Mouse (Mus musculus): ENCODE measurements around the gene Bnc2. TPM values are rescaled to one million over a fixed set of nuclear protein-coding genes. Genes with fewer than 3 reads are reported as not detected.

Bnc2 gene
- polyA plus RNA-seq, 1 experiment from 2014 or later: 22.9 TPM

DNA sequence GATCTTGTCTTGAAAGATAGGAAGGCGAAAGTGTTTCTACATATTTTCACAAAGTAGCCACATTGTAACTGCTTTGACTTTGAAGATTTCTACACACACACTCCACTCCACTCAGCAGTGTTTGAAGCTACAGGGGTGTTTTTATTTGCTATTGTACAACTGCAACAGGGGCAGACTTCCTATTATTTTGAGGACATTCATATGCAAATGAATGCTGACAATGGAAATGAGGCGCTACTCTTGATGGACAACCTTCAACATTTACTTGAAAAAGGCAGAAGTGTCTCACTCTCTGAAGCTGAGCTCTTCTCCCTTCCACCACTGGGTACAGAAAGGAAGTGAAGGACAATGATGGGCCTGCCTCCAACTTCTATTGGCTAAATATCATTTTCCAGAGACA is 146.7 kb downstream of the Bnc2 start:
- Histone ChIP-seq H3K9me3 (no peaks in the 10 kb centered on the region), H3K27me3 (no peaks in the 10 kb centered on the region), H3K4me1 (replicated peaks) (peaks cover 35% of the 10 kb centered on the region), H3K9ac (no peak overlapping the region), H3K4me2 (no peak overlapping the region), H3K36me3 (no peaks in the 10 kb centered on the region), H3K4me3 (no peak overlapping the region), H3K27ac (replicated peaks) (no peak overlapping the region)
- ATAC-seq (ENCODE audit: low read depth): no peak
- 13% methylated on average over 2 of the region's 2 CpGs for WGBS

GRCm38 (mm10) chr4:84527066-84527933 is 147.8 kb downstream of the Bnc2 start:
- ATAC-seq (ENCODE audit: low read depth): peak; percentile 50; the same call in 1 of the 2 replicates
- no peaks in the 10 kb centered on the region for H3K9me3 ChIP-seq
- H3K4me2 ChIP-seq: peak overlapping the region; percentile 16; the same call in 1 of the 2 replicates
- peaks cover 44% of the 10 kb centered on the region for H3K4me1 ChIP-seq (replicated peaks)
- no peak overlapping the region for H3K27ac ChIP-seq (replicated peaks)
- H3K9ac ChIP-seq: no peak overlapping the region
- WGBS: 2% methylated on average over 15 of the region's 15 CpGs
- H3K36me3 ChIP-seq: no peaks in the 10 kb centered on the region
- no peaks in the 10 kb centered on the region for H3K27me3 ChIP-seq
- H3K4me3 ChIP-seq: no peak overlapping the region

GRCm38 (mm10) chr4:84523651-84524221 is 151.3 kb downstream of the Bnc2 start:
- Histone ChIP-seq H3K4me1 (replicated peaks) (peaks cover 35% of the 10 kb centered on the region), H3K27me3 (no peaks in the 10 kb centered on the region), H3K9me3 (no peaks in the 10 kb centered on the region), H3K36me3 (no peaks in the 10 kb centered on the region), H3K4me2 (no peak overlapping the region), H3K4me3 (no peak overlapping the region), H3K9ac (0 out of 2 replicates have a peak overlapping the region, but pooled peaks have one; percentile 38), H3K27ac (replicated peaks) (peak overlapping the region; percentile 38; the same call in 1 of the 2 replicates)
- 14% methylated on average over 4 of the region's 4 CpGs for WGBS
- ATAC-seq (ENCODE audit: low read depth): no peak

DNA sequence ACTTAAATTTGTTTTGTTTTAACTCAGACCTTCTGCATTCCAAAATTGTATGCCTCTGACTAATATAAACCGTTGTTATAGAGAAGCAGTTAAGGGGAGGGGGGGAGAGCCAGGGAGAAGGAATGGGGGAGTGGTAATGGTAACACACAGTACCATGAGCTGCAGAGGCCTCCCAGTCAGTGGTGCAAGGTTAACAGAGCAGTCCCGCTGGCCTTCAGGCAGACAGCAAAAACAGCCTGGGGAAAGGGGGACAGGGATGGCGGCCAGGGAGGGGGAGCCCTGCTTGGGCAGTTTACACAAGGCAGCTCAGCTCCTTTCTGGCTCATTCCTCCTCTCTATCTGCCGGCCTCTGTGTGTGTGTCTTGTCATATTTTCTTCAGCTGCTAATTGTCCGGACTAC is 151.9 kb downstream of the Bnc2 start:
- H3K27me3 ChIP-seq: no peaks in the 10 kb centered on the region
- H3K27ac ChIP-seq (replicated peaks): peak overlapping the region; percentile 38; the same call in 1 of the 2 replicates
- no peaks in the 10 kb centered on the region for H3K36me3 ChIP-seq
- no peak overlapping the region for H3K4me2 ChIP-seq
- H3K4me1 ChIP-seq (replicated peaks): peaks cover 32% of the 10 kb centered on the region
- 0 out of 2 replicates have a peak overlapping the region, but pooled peaks have one; percentile 38 for H3K9ac ChIP-seq
- no peak overlapping the region for H3K4me3 ChIP-seq
- ATAC-seq (ENCODE audit: low read depth): no peak
- 13% methylated on average over 5 of the region's 5 CpGs for WGBS
- H3K9me3 ChIP-seq: no peaks in the 10 kb centered on the region

GRCm38 (mm10) chr4:84521562-84521961 is 153.5 kb downstream of the Bnc2 start:
- Histone ChIP-seq H3K9me3 (no peaks in the 10 kb centered on the region), H3K27ac (replicated peaks) (no peak overlapping the region), H3K27me3 (no peaks in the 10 kb centered on the region), H3K4me1 (replicated peaks) (peaks cover 17% of the 10 kb centered on the region), H3K4me2 (no peak overlapping the region), H3K4me3 (no peak overlapping the region), H3K36me3 (no peaks in the 10 kb centered on the region), H3K9ac (no peak overlapping the region)
- 83% methylated on average over 5 of the region's 5 CpGs for WGBS
- no peak for ATAC-seq (ENCODE audit: low read depth)

GRCm38 (mm10) chr4:84510466-84510865 is 164.6 kb downstream of the Bnc2 start:
- 83% methylated on average over 1 of the region's 1 CpGs for WGBS
- ATAC-seq (ENCODE audit: low read depth): no peak
- H3K4me3 ChIP-seq: no peak overlapping the region

GRCm38 (mm10) chr4:84507551-84507950 is 167.5 kb downstream of the Bnc2 start:
- Histone ChIP-seq H3K9ac (no peak overlapping the region), H3K4me2 (no peak overlapping the region), H3K27ac (replicated peaks) (no peak overlapping the region), H3K4me1 (replicated peaks) (peaks cover 21% of the 10 kb centered on the region), H3K9me3 (no peaks in the 10 kb centered on the region), H3K27me3 (no peaks in the 10 kb centered on the region), H3K36me3 (no peaks in the 10 kb centered on the region), H3K4me3 (no peak overlapping the region)
- WGBS: 97% methylated on average over 3 of the region's 3 CpGs
- ATAC-seq (ENCODE audit: low read depth): no peak

More at GRCm38 (mm10) chr4:84510466-84510865, 164.6 kb downstream of the Bnc2 start:
- no peaks in the 10 kb centered on the region for H3K9me3 ChIP-seq
- H3K27me3 ChIP-seq: no peaks in the 10 kb centered on the region
- no peak overlapping the region for H3K9ac ChIP-seq
- no peaks in the 10 kb centered on the region for H3K36me3 ChIP-seq
- no peak overlapping the region for H3K4me2 ChIP-seq
- no peak overlapping the region for H3K27ac ChIP-seq (replicated peaks)
- H3K4me1 ChIP-seq (replicated peaks): 0 out of 2 replicates have a peak, but pooled peaks cover 8% of the 10 kb centered on the region

- H3K9ac ChIP-seq: no peak overlapping the region
- no peak overlapping the region for H3K4me3 ChIP-seq
- no peak overlapping the region for H3K4me2 ChIP-seq
- no peaks in the 10 kb centered on the region for H3K27me3 ChIP-seq
- no peaks in the 10 kb centered on the region for H3K36me3 ChIP-seq
- H3K9me3 ChIP-seq: no peaks in the 10 kb centered on the region
- no peak for ATAC-seq (ENCODE audit: low read depth)
- H3K4me1 ChIP-seq (replicated peaks): peaks cover 26% of the 10 kb centered on the region
- no peak overlapping the region for H3K27ac ChIP-seq (replicated peaks)
- WGBS: 75% methylated on average over 8 of the region's 8 CpGs
Observed at GRCm38 (mm10) chr4:84502581-84503269, 172.3 kb downstream of the Bnc2 start.

- Histone ChIP-seq H3K27ac (replicated peaks) (no peak overlapping the region), H3K4me3 (no peak overlapping the region), H3K36me3 (no peaks in the 10 kb centered on the region), H3K9ac (no peak overlapping the region), H3K4me2 (no peak overlapping the region), H3K4me1 (replicated peaks) (peaks cover 24% of the 10 kb centered on the region), H3K9me3 (no peaks in the 10 kb centered on the region), H3K27me3 (no peaks in the 10 kb centered on the region)
- ATAC-seq (ENCODE audit: low read depth): no peak
- WGBS: 53% methylated on average over 4 of the region's 4 CpGs
Observed at GRCm38 (mm10) chr4:84500796-84501349, 174.2 kb downstream of the Bnc2 start.

- H3K27me3 ChIP-seq: no peaks in the 10 kb centered on the region
- 59% methylated on average over 9 of the region's 9 CpGs for WGBS
- no peaks in the 10 kb centered on the region for H3K9me3 ChIP-seq
- H3K27ac ChIP-seq (replicated peaks): no peak overlapping the region
- no peaks in the 10 kb centered on the region for H3K36me3 ChIP-seq
- H3K4me2 ChIP-seq: no peak overlapping the region
- ATAC-seq (ENCODE audit: low read depth): no peak
- no peak overlapping the region for H3K9ac ChIP-seq
- H3K4me1 ChIP-seq (replicated peaks): peaks cover 24% of the 10 kb centered on the region
- no peak overlapping the region for H3K4me3 ChIP-seq
Observed at GRCm38 (mm10) chr4:84500259-84500658, 174.8 kb downstream of the Bnc2 start.

- no peak overlapping the region for H3K4me3 ChIP-seq
- peaks cover 16% of the 10 kb centered on the region for H3K4me1 ChIP-seq (replicated peaks)
- no peaks in the 10 kb centered on the region for H3K9me3 ChIP-seq
- no peak overlapping the region for H3K9ac ChIP-seq
- no peaks in the 10 kb centered on the region for H3K27me3 ChIP-seq
- no peak for ATAC-seq (ENCODE audit: low read depth)
- no peaks in the 10 kb centered on the region for H3K36me3 ChIP-seq
- no peak overlapping the region for H3K27ac ChIP-seq (replicated peaks)
- H3K4me2 ChIP-seq: no peak overlapping the region
- WGBS: 94% methylated on average over 6 of the region's 6 CpGs
Observed at GRCm38 (mm10) chr4:84498469-84498868, 176.6 kb downstream of the Bnc2 start.

GRCm38 (mm10) chr4:84488323-84488722 is 186.8 kb downstream of the Bnc2 start:
- no peak overlapping the region for H3K9ac ChIP-seq
- H3K4me3 ChIP-seq: no peak overlapping the region
- no peaks in the 10 kb centered on the region for H3K36me3 ChIP-seq
- H3K4me1 ChIP-seq (replicated peaks): no peaks in the 10 kb centered on the region
- no peak overlapping the region for H3K27ac ChIP-seq (replicated peaks)
- no peak overlapping the region for H3K4me2 ChIP-seq
- H3K27me3 ChIP-seq: no peaks in the 10 kb centered on the region
- H3K9me3 ChIP-seq: no peaks in the 10 kb centered on the region
- 72% methylated on average over 5 of the region's 5 CpGs for WGBS
- no peak for ATAC-seq (ENCODE audit: low read depth)
